Mouse (Mus musculus) thymus, postnatal 25 days (tissue): Measurements from ENCODE around the gene Gm49358.

ENCODE experiments used
- DNase-seq: peaks from one replicate; pipeline ENCODE4 v3.0.0; 2022

Gm49358 gene

GRCm38 (mm10) chr10:86819649-86820165, 55.9 kb downstream of the Gm49358 start:
- DNase-seq, result no peak

- no peak for DNase-seq
Measured at GRCm38 (mm10) chr10:86821014-86821413, 57.2 kb downstream of the Gm49358 start.

- DNase-seq, result no peak
Measured at GRCm38 (mm10) chr10:86824093-86824492, 60.3 kb downstream of the Gm49358 start.

GRCm38 (mm10) chr10:86824871-86825270, 61.1 kb downstream of the Gm49358 start:
- DNase-seq, result no peak

- DNase-seq, result no peak
Measured at GRCm38 (mm10) chr10:86825871-86826522, 62.2 kb downstream of the Gm49358 start.

- DNase-seq, result no peak
Measured at GRCm38 (mm10) chr10:86826929-86827328, 63.2 kb downstream of the Gm49358 start.

GRCm38 (mm10) chr10:86828221-86829135, 64.7 kb downstream of the Gm49358 start:
- DNase-seq, result peak; percentile 16

GRCm38 (mm10) chr10:86829515-86829914, 65.7 kb downstream of the Gm49358 start:
- peak; percentile 12 for DNase-seq

GRCm38 (mm10) chr10:86836784-86837183, 73.0 kb downstream of the Gm49358 start:
- no peak for DNase-seq

- no peak for DNase-seq
Measured at GRCm38 (mm10) chr10:86838827-86839226, 75.1 kb downstream of the Gm49358 start.

GRCm38 (mm10) chr10:86842659-86843058, 78.9 kb downstream of the Gm49358 start:
- DNase-seq, result no peak

- no peak for DNase-seq
Measured at GRCm38 (mm10) chr10:86846926-86847467, 83.2 kb downstream of the Gm49358 start.

GRCm38 (mm10) chr10:86849087-86849486, 85.3 kb downstream of the Gm49358 start:
- DNase-seq, result no peak

GRCm38 (mm10) chr10:86849508-86849907, 85.7 kb downstream of the Gm49358 start:
- no peak for DNase-seq

GRCm38 (mm10) chr10:86852160-86852559, 88.4 kb downstream of the Gm49358 start:
- DNase-seq, result no peak

GRCm38 (mm10) chr10:86853433-86853832, 89.7 kb downstream of the Gm49358 start:
- DNase-seq, result no peak

- no peak for DNase-seq
Measured at GRCm38 (mm10) chr10:86860396-86860795, 96.6 kb downstream of the Gm49358 start.

- no peak for DNase-seq
Measured at GRCm38 (mm10) chr10:86862496-86862895, 98.7 kb downstream of the Gm49358 start.

GRCm38 (mm10) chr10:86863429-86863828, 99.7 kb downstream of the Gm49358 start:
- DNase-seq, result no peak

- DNase-seq, result no peak
Measured at GRCm38 (mm10) chr10:86872121-86872520, 108.3 kb downstream of the Gm49358 start.

GRCm38 (mm10) chr10:86872591-86872990, 108.8 kb downstream of the Gm49358 start:
- no peak for DNase-seq

GRCm38 (mm10) chr10:86878721-86879120, 114.9 kb downstream of the Gm49358 start:
- no peak for DNase-seq

- DNase-seq, result no peak
Measured at GRCm38 (mm10) chr10:86880071-86880806, 116.5 kb downstream of the Gm49358 start.
